Mouse (Mus musculus): Measurements from ENCODE around the gene Mst1r. TPM values are rescaled to one million over a fixed set of nuclear protein-coding genes. Genes with fewer than 3 reads are reported as not detected.

Mst1r gene
- polyA plus RNA-seq, 1 experiment, result 0.16 TPM

DNA sequence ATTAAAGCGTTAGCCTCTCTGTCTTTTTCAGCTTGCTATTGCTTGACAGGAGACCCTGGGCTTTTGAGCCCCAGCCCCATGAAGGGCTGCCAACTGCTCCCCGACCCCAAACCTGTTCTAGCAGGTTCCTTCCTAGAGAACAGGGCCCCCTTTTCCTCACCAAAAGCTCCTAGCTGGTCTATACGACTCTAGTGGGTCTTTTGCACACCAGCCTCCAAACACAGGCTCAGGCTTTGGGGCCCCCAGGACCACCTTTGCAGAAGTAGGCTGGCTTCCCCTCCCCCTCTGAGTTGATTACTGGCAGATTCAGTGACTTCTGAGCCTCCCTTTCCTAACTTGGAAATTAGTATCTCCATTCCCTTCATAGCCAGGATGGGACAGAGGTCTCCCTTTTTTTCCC is 30.2 kb downstream of the Mst1r start:
- Histone ChIP-seq H3K9ac (ENCODE audit: low read depth, poor library complexity, severe bottlenecking) (no peak overlapping the region), H3K9me3 (replicated peaks; ENCODE audit: control insufficient read depth, insufficient read depth, low read length, poor library complexity, severe bottlenecking) (no peaks in the 10 kb centered on the region), H3K4me1 (ENCODE audit: control insufficient read depth, insufficient read depth, low read length) (no peaks in the 10 kb centered on the region), H3K36me3 (ENCODE audit: control insufficient read depth, insufficient read depth, low read length, poor library complexity, severe bottlenecking) (no peaks in the 10 kb centered on the region), H3K27me3 (ENCODE audit: control insufficient read depth, insufficient read depth, low read length, poor library complexity, severe bottlenecking) (no peaks in the 10 kb centered on the region), H3K4me3 (ENCODE audit: low read depth, low read length) (peak overlapping the region; percentile 39), H3K27ac (ENCODE audit: insufficient read depth, low read length) (no peak overlapping the region)
- no peak for TF ChIP-seq POLR2A (IDR thresholded peaks at IDR 0.05; ENCODE audit: insufficient read depth, low read length)
- no peak for TF ChIP-seq EP300 (IDR thresholded peaks at IDR 0.05; ENCODE audit: insufficient read depth, low read depth, low read length)
- TF ChIP-seq CTCF (IDR thresholded peaks at IDR 0.05; ENCODE audit: low read depth, low read length), result no peak

DNA sequence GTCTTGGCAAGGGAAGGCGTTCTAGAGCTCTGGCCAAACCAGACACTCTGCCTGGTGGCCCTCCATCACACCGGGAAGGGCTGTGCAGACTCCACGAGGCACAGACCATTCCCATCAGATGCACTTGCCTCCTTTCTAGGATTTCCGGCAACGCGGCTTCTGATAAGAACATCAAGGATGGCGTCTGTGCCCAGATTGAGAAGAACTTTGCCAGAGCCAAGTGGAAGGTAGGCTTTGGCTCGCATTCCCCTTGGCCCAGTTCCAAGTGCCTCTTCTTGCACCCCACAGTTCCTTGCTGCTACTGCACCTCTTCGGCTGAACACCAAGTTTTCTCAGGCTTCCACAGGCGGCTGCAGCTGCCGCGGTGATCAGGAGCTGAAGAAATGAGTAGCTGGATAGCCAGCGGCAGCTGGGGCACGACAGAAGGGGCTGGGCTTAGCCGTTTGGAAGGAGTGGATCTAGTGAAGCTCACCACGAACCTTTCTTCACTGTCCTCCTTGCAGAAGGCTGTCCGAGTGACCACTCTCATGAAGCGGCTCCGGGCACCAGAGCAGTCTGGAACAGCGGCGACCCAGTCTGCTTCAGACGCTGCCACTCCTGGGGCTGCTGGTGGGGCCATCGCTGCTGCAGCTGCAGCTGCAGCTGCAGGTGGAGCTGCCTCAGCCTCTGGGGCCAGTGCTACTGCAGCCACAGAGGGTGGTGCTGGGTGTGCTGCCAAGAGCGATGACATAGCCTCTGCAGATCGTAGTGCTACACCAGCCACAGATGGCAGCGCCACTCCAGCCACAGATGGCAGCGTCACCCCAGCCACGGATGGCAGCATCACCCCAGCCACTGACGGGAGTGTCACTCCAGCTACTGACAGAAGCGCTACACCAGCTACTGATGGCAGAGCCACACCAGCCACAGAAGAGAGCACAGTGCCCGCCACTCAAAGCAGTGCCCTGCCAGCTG is 40.8 kb downstream of the Mst1r start:
- no peaks in the 10 kb centered on the region for H3K4me1 ChIP-seq (ENCODE audit: control insufficient read depth, insufficient read depth, low read length)
- H3K36me3 ChIP-seq (ENCODE audit: control insufficient read depth, insufficient read depth, low read length, poor library complexity, severe bottlenecking), result no peaks in the 10 kb centered on the region
- H3K27ac ChIP-seq (ENCODE audit: insufficient read depth, low read length), result no peak overlapping the region
- H3K27me3 ChIP-seq (ENCODE audit: control insufficient read depth, insufficient read depth, low read length, poor library complexity, severe bottlenecking), result no peaks in the 10 kb centered on the region
- no peak overlapping the region for H3K9ac ChIP-seq (ENCODE audit: low read depth, poor library complexity, severe bottlenecking)
- no peak overlapping the region for H3K4me3 ChIP-seq (ENCODE audit: low read depth, low read length)
- TF ChIP-seq POLR2A (IDR thresholded peaks at IDR 0.05; ENCODE audit: insufficient read depth, low read length) (no peak), CTCF (IDR thresholded peaks at IDR 0.05; ENCODE audit: low read depth, low read length) (no peak), EP300 (IDR thresholded peaks at IDR 0.05; ENCODE audit: insufficient read depth, low read depth, low read length) (no peak)
- no peaks in the 10 kb centered on the region for H3K9me3 ChIP-seq (replicated peaks; ENCODE audit: control insufficient read depth, insufficient read depth, low read length, poor library complexity, severe bottlenecking)

DNA sequence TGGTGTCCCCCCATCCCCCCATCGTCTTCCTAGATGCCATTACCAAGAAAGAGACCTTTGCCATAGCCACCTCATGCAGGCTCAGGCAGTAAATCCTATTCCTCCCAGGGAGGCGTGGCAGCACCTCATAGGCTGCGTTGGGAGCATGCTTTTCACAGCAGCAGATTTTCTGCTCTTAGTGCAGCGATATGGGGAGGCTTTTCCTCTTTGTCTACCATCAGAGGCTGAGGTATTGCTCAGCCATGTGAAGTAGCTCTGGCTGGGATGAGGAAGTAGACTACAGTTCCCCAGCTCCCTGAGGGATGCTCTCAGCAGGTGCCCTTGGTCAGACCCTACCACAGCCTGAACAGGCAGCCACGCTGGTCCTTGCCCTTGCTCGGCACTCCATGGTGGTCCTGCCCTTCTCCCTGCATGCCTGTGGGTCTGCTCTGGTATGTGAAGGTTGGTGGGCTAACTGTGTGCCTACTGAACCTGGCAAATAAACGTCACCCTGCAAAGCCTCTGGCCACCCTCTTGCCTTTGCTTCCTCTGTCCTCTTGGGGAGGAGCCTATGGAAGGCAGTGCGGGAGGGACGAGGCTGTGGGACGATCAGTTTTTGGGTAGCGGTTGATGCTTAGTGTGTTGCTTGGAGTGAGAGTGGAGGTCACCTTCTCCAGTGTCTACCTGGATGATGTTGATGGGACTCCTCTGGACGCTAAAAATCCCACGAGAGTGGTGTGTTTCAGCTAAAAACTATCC is 42.7 kb downstream of the Mst1r start:
- Histone ChIP-seq H3K4me3 (ENCODE audit: low read depth, low read length) (no peak overlapping the region), H3K27me3 (ENCODE audit: control insufficient read depth, insufficient read depth, low read length, poor library complexity, severe bottlenecking) (no peaks in the 10 kb centered on the region), H3K4me1 (ENCODE audit: control insufficient read depth, insufficient read depth, low read length) (no peaks in the 10 kb centered on the region), H3K36me3 (ENCODE audit: control insufficient read depth, insufficient read depth, low read length, poor library complexity, severe bottlenecking) (no peaks in the 10 kb centered on the region), H3K9me3 (replicated peaks; ENCODE audit: control insufficient read depth, insufficient read depth, low read length, poor library complexity, severe bottlenecking) (no peaks in the 10 kb centered on the region), H3K27ac (ENCODE audit: insufficient read depth, low read length) (no peak overlapping the region), H3K9ac (ENCODE audit: low read depth, poor library complexity, severe bottlenecking) (no peak overlapping the region)
- TF ChIP-seq CTCF (IDR thresholded peaks at IDR 0.05; ENCODE audit: low read depth, low read length) (no peak), POLR2A (IDR thresholded peaks at IDR 0.05; ENCODE audit: insufficient read depth, low read length) (no peak), EP300 (IDR thresholded peaks at IDR 0.05; ENCODE audit: insufficient read depth, low read depth, low read length) (no peak)

DNA sequence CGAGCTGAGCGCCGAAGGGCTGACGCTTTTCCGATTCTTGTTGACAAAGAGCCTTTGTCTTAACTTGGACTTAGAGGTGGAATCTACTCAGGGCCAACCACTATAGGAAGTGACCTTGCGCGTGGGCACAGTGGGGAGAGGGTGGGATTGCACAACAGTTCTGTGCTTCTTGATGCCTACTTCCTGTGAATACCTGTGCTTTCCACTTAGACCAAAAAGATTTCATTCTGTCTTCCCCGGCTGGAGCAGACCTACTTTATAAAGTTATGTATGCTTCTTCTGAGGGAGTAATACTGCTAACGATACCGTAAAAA is 43.2 kb downstream of the Mst1r start, which contains the start of gene Traip:
Traip (plus strand) TSS at position 215 of the 314 bp plus-strand sequence.
- no peaks in the 10 kb centered on the region for H3K36me3 ChIP-seq (ENCODE audit: control insufficient read depth, insufficient read depth, low read length, poor library complexity, severe bottlenecking)
- TF ChIP-seq EP300 (IDR thresholded peaks at IDR 0.05; ENCODE audit: insufficient read depth, low read depth, low read length) (no peak), CTCF (IDR thresholded peaks at IDR 0.05; ENCODE audit: low read depth, low read length) (no peak), POLR2A (IDR thresholded peaks at IDR 0.05; ENCODE audit: insufficient read depth, low read length) (no peak)
- no peaks in the 10 kb centered on the region for H3K4me1 ChIP-seq (ENCODE audit: control insufficient read depth, insufficient read depth, low read length)
- no peak within 1 kb of the TSS for H3K27ac ChIP-seq (ENCODE audit: insufficient read depth, low read length)
- peak within 1 kb of the TSS; percentile 11; the same call in 1 of the 2 replicates for H3K9ac ChIP-seq (ENCODE audit: low read depth, poor library complexity, severe bottlenecking)
- no peaks in the 10 kb centered on the region for H3K27me3 ChIP-seq (ENCODE audit: control insufficient read depth, insufficient read depth, low read length, poor library complexity, severe bottlenecking)
- peak within 1 kb of the TSS; percentile 64 for H3K4me3 ChIP-seq (ENCODE audit: low read depth, low read length)
- no peaks in the 10 kb centered on the region for H3K9me3 ChIP-seq (replicated peaks; ENCODE audit: control insufficient read depth, insufficient read depth, low read length, poor library complexity, severe bottlenecking)

DNA sequence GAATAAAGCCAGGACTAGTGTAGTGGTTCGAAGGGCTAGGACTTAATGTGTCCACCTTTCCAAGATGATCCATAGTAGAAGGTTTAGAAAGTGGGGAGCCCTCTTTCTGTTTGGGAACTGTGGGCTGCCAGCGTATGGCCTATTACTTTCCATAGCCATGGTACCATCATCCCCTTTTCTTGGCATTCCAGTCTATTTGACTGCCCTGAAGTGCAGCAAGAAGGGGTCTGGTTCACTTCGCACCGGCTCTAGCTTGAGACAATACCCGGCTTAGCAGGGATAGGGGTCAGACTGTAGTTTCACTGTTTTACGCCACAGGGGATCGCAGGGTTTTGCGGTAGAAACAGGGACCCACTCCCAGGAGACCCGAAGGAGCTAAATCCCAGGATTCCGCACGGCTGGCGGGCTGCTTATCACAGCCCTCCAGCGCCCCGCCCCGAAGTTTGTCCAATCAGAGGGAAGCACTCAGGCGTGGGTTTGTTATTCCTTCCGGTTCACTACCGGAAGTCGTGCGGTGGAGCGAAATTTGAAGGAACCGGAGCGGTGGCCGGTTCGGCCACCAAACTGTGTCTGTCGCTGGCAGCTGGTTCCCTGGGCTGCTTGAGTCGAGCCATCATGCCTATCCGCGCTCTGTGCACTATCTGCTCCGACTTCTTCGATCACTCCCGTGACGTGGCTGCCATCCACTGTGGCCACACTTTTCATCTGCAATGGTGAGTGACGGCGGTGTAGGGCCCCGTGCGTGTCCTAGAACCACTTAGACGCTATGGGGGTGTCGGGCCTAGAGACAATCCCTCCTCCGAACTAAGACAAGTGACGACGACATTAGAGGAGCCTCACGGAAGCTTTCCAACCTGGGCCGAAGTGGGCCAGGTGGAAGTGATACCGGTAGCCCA is 44.0 kb downstream of the Mst1r start:
- TF ChIP-seq EP300 (IDR thresholded peaks at IDR 0.05; ENCODE audit: insufficient read depth, low read depth, low read length) (no peak), CTCF (IDR thresholded peaks at IDR 0.05; ENCODE audit: low read depth, low read length) (no peak), POLR2A (IDR thresholded peaks at IDR 0.05; ENCODE audit: insufficient read depth, low read length) (no peak)
- Histone ChIP-seq H3K9me3 (replicated peaks; ENCODE audit: control insufficient read depth, insufficient read depth, low read length, poor library complexity, severe bottlenecking) (no peaks in the 10 kb centered on the region), H3K27ac (ENCODE audit: insufficient read depth, low read length) (no peak overlapping the region), H3K4me1 (ENCODE audit: control insufficient read depth, insufficient read depth, low read length) (no peaks in the 10 kb centered on the region), H3K9ac (ENCODE audit: low read depth, poor library complexity, severe bottlenecking) (peak overlapping the region; percentile 11; the same call in 1 of the 2 replicates), H3K36me3 (ENCODE audit: control insufficient read depth, insufficient read depth, low read length, poor library complexity, severe bottlenecking) (no peaks in the 10 kb centered on the region), H3K4me3 (ENCODE audit: low read depth, low read length) (peak overlapping the region; percentile 64), H3K27me3 (ENCODE audit: control insufficient read depth, insufficient read depth, low read length, poor library complexity, severe bottlenecking) (no peaks in the 10 kb centered on the region)

All from ES-Bruce4 (cell line).